Mouse (Mus musculus) midbrain, postnatal 0 days (tissue): Measurements from ENCODE around the gene Nanos3. TPM values are rescaled to one million over a fixed set of nuclear protein-coding genes. Genes with fewer than 3 reads are reported as not detected.

ENCODE experiments used
- ATAC-seq: fragments of 200-750 bp; cut with Nextera tagmentation; 2 replicates; pipeline ENCODE4 v1.8.0; 2017; ENCODE audit warnings: moderate number of reproducible peaks, mild to moderate bottlenecking, moderate TSS enrichment, moderate library complexity; ENCODE audit not compliant: low FRiP score
- DNase-seq: peaks from one replicate; pipeline ENCODE4 v3.0.0-alpha.2; 2015; ENCODE audit warnings: low spot score
- H3K27ac ChIP-seq: fragments of 300-500 bp; sonication (generic); 2 replicates; pipeline ENCODE4 v1.5.1; 2014; ENCODE audit warnings: low read depth, mild to moderate bottlenecking, low read length, mixed read lengths
- H3K27me3 ChIP-seq: fragments of 300-500 bp; sonication (generic); 2 replicates; pipeline ENCODE4 v1.6.1; 2014; ENCODE audit warnings: low read length, control low read depth, mixed read lengths; ENCODE audit not compliant: insufficient read depth
- H3K36me3 ChIP-seq: fragments of 300-500 bp; sonication (generic); 2 replicates; pipeline ENCODE4 v1.6.1; 2014; ENCODE audit warnings: low read length, control low read depth, mixed read lengths; ENCODE audit not compliant: insufficient read depth
- H3K4me1 ChIP-seq: fragments of 300-500 bp; sonication (generic); 2 replicates; pipeline ENCODE4 v1.6.1; 2014; ENCODE audit warnings: mild to moderate bottlenecking, control low read depth, antibody characterized with exemption, low read length, mixed read lengths; ENCODE audit not compliant: insufficient read depth
- H3K4me2 ChIP-seq: fragments of 300-500 bp; sonication (generic); 2 replicates; pipeline ENCODE4 v1.6.1; 2014; ENCODE audit warnings: low read depth, mild to moderate bottlenecking, low read length, mixed read lengths; ENCODE audit not compliant: poor library complexity, severe bottlenecking
- H3K4me3 ChIP-seq: fragments of 300-500 bp; sonication (generic); 2 replicates; pipeline ENCODE4 v1.5.1; 2014; ENCODE audit warnings: low read depth, mild to moderate bottlenecking, low read length, moderate library complexity
- H3K9ac ChIP-seq: fragments of 300-500 bp; sonication (generic); replicated peaks from 2 replicates; pipeline ENCODE4 v1.6.1; 2014; ENCODE audit warnings: mild to moderate bottlenecking, low read length, moderate library complexity, mixed read lengths; ENCODE audit not compliant: poor library complexity, severe bottlenecking
- H3K9me3 ChIP-seq: fragments of 300-500 bp; sonication (generic); 2 replicates; pipeline ENCODE4 v1.6.1; 2016; ENCODE audit warnings: low read length, control low read depth
- CTCF ChIP-seq: IDR thresholded peaks from 2 replicates; pipeline ENCODE4 v1.5.1; 2016; ENCODE audit warnings: antibody characterized with exemption, mild to moderate bottlenecking
- WGBS: fragments of 180-500 bp; shearing (Covaris S2); extraction: QIAGEN DNeasy Blood & Tissue Kit; methylation state at CpG from one replicate; pipeline ENCODE4 v1.1.7; 2014; 5-methylcytosine and 5-hydroxymethylcytosine counted together
- microRNA counts: library from miRNA; unstranded; fragments of <30 nt; microRNA quantifications from one replicate; lab custom pipeline; 2015
- microRNA-seq: library from miRNA; unstranded; fragments of <30 nt; microRNA quantifications from one replicate; pipeline ENCODE4, GENCODE M21; 2016; ENCODE audit warnings: borderline number of aligned reads
- polyA plus RNA-seq: library from polyadenylated mRNA; unstranded; fragments of >200 nt; fragmentation: Nextera tagmentation; extraction: Ambion mirVana; gene quantifications from 2 replicates; pipeline ENCODE4 v1.2.1, GENCODE M21; 2015
- total RNA-seq: library from RNA; depleted of rRNA; stranded (reverse); fragments of >200 nt; gene quantifications from 2 replicates; pipeline ENCODE4 v1.2.3, GENCODE M21; 2014; rRNA removed

Nanos3 gene
- total and polyA plus RNA-seq, 2 experiments from 2014 or later: 0.27 to 15.3 TPM

GRCm38 (mm10) chr8:84132225-84132624 lies 52.8 kb downstream of the Nanos3 start:
- 0 out of 2 replicates have a peak, but pooled peaks cover 4% of the 10 kb centered on the region for H3K4me1 ChIP-seq
- H3K36me3 ChIP-seq: peaks cover 51% of the 10 kb centered on the region
- no peak overlapping the region for H3K4me3 ChIP-seq
- DNase-seq (no peak), ATAC-seq (0 out of 2 replicates have a peak, but pooled peaks have one; percentile 14)
- no peaks in the 10 kb centered on the region for H3K9me3 ChIP-seq
- WGBS: 85% methylated on average over 8 of the region's 8 CpGs
- no peak overlapping the region for H3K4me2 ChIP-seq
- H3K27me3 ChIP-seq: no peaks in the 10 kb centered on the region
- no peak for TF ChIP-seq CTCF
- no peak overlapping the region for H3K9ac ChIP-seq
- no peak overlapping the region for H3K27ac ChIP-seq

- DNase-seq (peak; percentile 25), ATAC-seq (0 out of 2 replicates have a peak, but pooled peaks have one; percentile 32)
- Histone ChIP-seq H3K4me3 (no peak overlapping the region), H3K36me3 (peaks cover 37% of the 10 kb centered on the region), H3K27ac (no peak overlapping the region), H3K9ac (no peak overlapping the region), H3K4me1 (0 out of 2 replicates have a peak, but pooled peaks cover 4% of the 10 kb centered on the region), H3K4me2 (no peak overlapping the region), H3K27me3 (no peaks in the 10 kb centered on the region), H3K9me3 (no peaks in the 10 kb centered on the region)
- TF ChIP-seq CTCF: no peak
- WGBS: 50% methylated on average over 30 of the region's 30 CpGs
These were observed 54.2 kb downstream of the Nanos3 start for GRCm38 (mm10) chr8:84130806-84131205.

GRCm38 (mm10) chr8:84128277-84128676 lies 56.7 kb downstream of the Nanos3 start:
- Histone ChIP-seq H3K4me3 (no peak overlapping the region), H3K27me3 (no peaks in the 10 kb centered on the region), H3K36me3 (peaks cover 12% of the 10 kb centered on the region), H3K4me2 (no peak overlapping the region), H3K27ac (no peak overlapping the region), H3K9me3 (no peaks in the 10 kb centered on the region), H3K4me1 (0 out of 2 replicates have a peak, but pooled peaks cover 4% of the 10 kb centered on the region), H3K9ac (no peak overlapping the region)
- no peak; the same call in 1 of the 2 replicates for TF ChIP-seq CTCF
- WGBS: 69% methylated on average over 8 of the region's 8 CpGs
- ATAC-seq (no peak), DNase-seq (peak; percentile 16)

- Histone ChIP-seq H3K4me1 (0 out of 2 replicates have a peak, but pooled peaks cover 4% of the 10 kb centered on the region), H3K27me3 (no peaks in the 10 kb centered on the region), H3K9me3 (no peaks in the 10 kb centered on the region), H3K4me3 (no peak overlapping the region), H3K27ac (no peak overlapping the region), H3K36me3 (peaks cover 3% of the 10 kb centered on the region), H3K9ac (no peak overlapping the region), H3K4me2 (no peak overlapping the region)
- WGBS: 68% methylated on average over 17 of the region's 17 CpGs
- no peak for TF ChIP-seq CTCF
- DNase-seq: no peak
- no peak for ATAC-seq
These were observed 57.7 kb downstream of the Nanos3 start for GRCm38 (mm10) chr8:84127202-84127901.

DNA sequence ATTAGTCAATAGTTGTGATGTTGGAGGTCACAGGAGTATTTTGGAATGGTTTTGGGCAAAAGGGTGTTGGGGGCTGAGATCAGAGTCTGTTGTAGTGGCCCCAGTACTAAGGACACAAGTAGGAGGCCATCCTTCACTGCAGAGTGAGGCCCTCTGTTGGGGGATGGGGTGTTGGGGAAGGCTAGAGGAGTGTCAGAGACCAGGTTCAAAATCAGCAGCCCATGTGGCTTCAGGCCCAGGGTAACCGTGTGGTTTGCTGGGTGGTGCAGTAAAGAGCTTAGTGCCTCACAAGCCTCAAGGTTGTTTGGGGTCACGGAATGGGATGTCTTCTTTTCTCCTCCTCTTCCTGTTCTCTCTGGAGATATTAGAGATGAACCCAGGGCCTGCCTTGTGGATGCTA lies 58.3 kb downstream of the Nanos3 start:
- no peak overlapping the region for H3K4me2 ChIP-seq
- 0 out of 2 replicates have a peak, but pooled peaks cover 4% of the 10 kb centered on the region for H3K4me1 ChIP-seq
- DNase-seq: no peak
- H3K27me3 ChIP-seq: no peaks in the 10 kb centered on the region
- no peak overlapping the region for H3K27ac ChIP-seq
- H3K9ac ChIP-seq: no peak overlapping the region
- no peaks in the 10 kb centered on the region; the same call in 1 of the 2 replicates for H3K36me3 ChIP-seq
- H3K4me3 ChIP-seq: no peak overlapping the region
- TF ChIP-seq CTCF: no peak
- H3K9me3 ChIP-seq: no peaks in the 10 kb centered on the region
- WGBS: 72% methylated on average over 2 of the region's 2 CpGs
- no peak for ATAC-seq

- DNase-seq (peak; percentile 11), ATAC-seq (0 out of 2 replicates have a peak, but pooled peaks have one; percentile 26)
- Histone ChIP-seq H3K4me3 (no peak within 1 kb of the TSS), H3K9ac (no peak within 1 kb of the TSS), H3K4me1 (0 out of 2 replicates have a peak, but pooled peaks cover 1% of the 10 kb centered on the region), H3K27me3 (no peaks in the 10 kb centered on the region), H3K9me3 (no peaks in the 10 kb centered on the region), H3K4me2 (no peak within 1 kb of the TSS), H3K36me3 (no peaks in the 10 kb centered on the region), H3K27ac (no peak within 1 kb of the TSS)
- 48% methylated on average over 8 of the region's 9 CpGs for WGBS
- no peak for TF ChIP-seq CTCF
These were observed 59.4 kb downstream of the Nanos3 start, which contains the start of gene Podnl1 for GRCm38 (mm10) chr8:84125656-84126055. Gene Podnl1 (plus strand): TSS chr8:84125989.

MicroRNAs within 50 kb of the gene (microRNA counts, 519-probe panel; counts per million panel counts)
- microRNA mmu-miR-181c (lab: Ali Mortazavi, UCI): 3,607 counts per million, percentile 77 among the panel's probes with 10 or more counts
- 4,024 counts per million, percentile 82 among the panel's probes with 10 or more counts for microRNA mmu-miR-23a (lab: Ali Mortazavi, UCI)
- 4,123 counts per million, percentile 83 among the panel's probes with 10 or more counts for microRNA mmu-miR-27a (lab: Ali Mortazavi, UCI)

Small RNA genes within 50 kb of the gene (microRNA-seq; reads per million reads assigned to microRNA genes)
- gene Gm25110 (not detected), gene Mir181c (16,627 reads per million, percentile 97 among the genes with 10 or more reads in this experiment), gene Mir181d (7,856 reads per million, percentile 93 among the genes with 10 or more reads in this experiment), gene Mir23a (6,690 reads per million, percentile 92 among the genes with 10 or more reads in this experiment), gene Mir24-2 (not detected), gene Mir27a (129 reads per million, percentile 48 among the genes with 10 or more reads in this experiment), gene Mir3074-2 (not detected)

Other genes starting within 250 kb of the Nanos3 start
- 0.47 and 0.60 TPM in 2 replicates for gene Gm10644, start 230.0 kb downstream of the Nanos3 start, total RNA-seq
- 0.36 and 0.39 TPM in 2 replicates for gene Gm10644, start 230.0 kb downstream of the Nanos3 start, polyA plus RNA-seq
- gene Asf1b, start 229.7 kb downstream of the Nanos3 start, total RNA-seq: 3.9 and 20.4 TPM in 2 replicates
- 3.8 and 4.3 TPM in 2 replicates for gene Asf1b, start 229.7 kb downstream of the Nanos3 start, polyA plus RNA-seq
- 190 and 218 TPM in 2 replicates for gene Prkaca, start 212.2 kb downstream of the Nanos3 start, total RNA-seq
- 253 and 259 TPM in 2 replicates for gene Prkaca, start 212.2 kb downstream of the Nanos3 start, polyA plus RNA-seq
- gene Samd1, start 187.5 kb downstream of the Nanos3 start, total RNA-seq: 65.3 and 86.9 TPM in 2 replicates
- 4.1 and 4.6 TPM in 2 replicates for gene Samd1, start 187.5 kb downstream of the Nanos3 start, polyA plus RNA-seq
- 1.2 TPM in 1 of 2 replicates, not detected in the other for gene 1700067K01Rik, start 183.7 kb downstream of the Nanos3 start, total RNA-seq
- gene 1700067K01Rik, start 183.7 kb downstream of the Nanos3 start, polyA plus RNA-seq: 0.58 and 0.69 TPM in 2 replicates
- 0.66 TPM in 1 of 2 replicates, not detected in the other for gene 2210011C24Rik, start 173.0 kb downstream of the Nanos3 start, total RNA-seq
- 0.43 and 1.5 TPM in 2 replicates for gene 2210011C24Rik, start 173.0 kb downstream of the Nanos3 start, polyA plus RNA-seq
- 5.1 and 8.0 TPM in 2 replicates for gene Palm3, start 163.7 kb downstream of the Nanos3 start, total RNA-seq
- 4.4 and 4.9 TPM in 2 replicates for gene Palm3, start 163.7 kb downstream of the Nanos3 start, polyA plus RNA-seq
- 0.71 and 1.1 TPM in 2 replicates for gene Il27ra, start 142.6 kb downstream of the Nanos3 start, total RNA-seq
- gene Il27ra, start 142.6 kb downstream of the Nanos3 start, polyA plus RNA-seq: 0.21 and 0.29 TPM in 2 replicates
- gene Rln3, start 140.2 kb downstream of the Nanos3 start, total RNA-seq: 2.3 and 2.7 TPM in 2 replicates
- gene Rln3, start 140.2 kb downstream of the Nanos3 start, polyA plus RNA-seq: 1.3 and 2.3 TPM in 2 replicates
- 2.2 and 3.0 TPM in 2 replicates for gene Gm10643, start 120.1 kb downstream of the Nanos3 start, total RNA-seq
- 1.6 and 1.7 TPM in 2 replicates for gene Gm10643, start 120.1 kb downstream of the Nanos3 start, polyA plus RNA-seq
- gene Rfx1, start 118.4 kb downstream of the Nanos3 start, total RNA-seq: 28.4 and 31.7 TPM in 2 replicates
- 7.2 and 8.8 TPM in 2 replicates for gene Rfx1, start 118.4 kb downstream of the Nanos3 start, polyA plus RNA-seq
- 62.3 and 67.6 TPM in 2 replicates for gene Dcaf15, start 80.4 kb downstream of the Nanos3 start, total RNA-seq
- 21.7 and 23.3 TPM in 2 replicates for gene Dcaf15, start 80.4 kb downstream of the Nanos3 start, polyA plus RNA-seq
- gene Podnl1, start 59.2 kb downstream of the Nanos3 start, total RNA-seq: 0.05 and 0.19 TPM in 2 replicates
- 0.38 and 0.56 TPM in 2 replicates for gene Podnl1, start 59.2 kb downstream of the Nanos3 start, polyA plus RNA-seq
- gene Cc2d1a, start 37.3 kb downstream of the Nanos3 start, total RNA-seq: 86.1 and 101 TPM in 2 replicates
- 65.9 and 70.7 TPM in 2 replicates for gene Cc2d1a, start 37.3 kb downstream of the Nanos3 start, polyA plus RNA-seq
- 5.6 and 5.7 TPM in 2 replicates for gene 4930432K21Rik, start 37.2 kb downstream of the Nanos3 start, total RNA-seq
- gene 4930432K21Rik, start 37.2 kb downstream of the Nanos3 start, polyA plus RNA-seq: 2.2 and 2.4 TPM in 2 replicates
- 37.7 and 41.8 TPM in 2 replicates for gene Zswim4, start 51.8 kb upstream of the Nanos3 start, total RNA-seq
- gene Zswim4, start 51.8 kb upstream of the Nanos3 start, polyA plus RNA-seq: 11.8 and 11.9 TPM in 2 replicates
- 110 and 143 TPM in 2 replicates for gene D8Ertd738e, start 64.5 kb upstream of the Nanos3 start, total RNA-seq
- gene D8Ertd738e, start 64.5 kb upstream of the Nanos3 start, polyA plus RNA-seq: 274 and 297 TPM in 2 replicates
- gene Mri1, start 72.1 kb upstream of the Nanos3 start, total RNA-seq: 28.8 and 31.7 TPM in 2 replicates
- 39.4 and 40.5 TPM in 2 replicates for gene Mri1, start 72.1 kb upstream of the Nanos3 start, polyA plus RNA-seq
- 9.5 and 13.6 TPM in 2 replicates for gene Ccdc130, start 85.2 kb upstream of the Nanos3 start, total RNA-seq
- 14.0 and 14.4 TPM in 2 replicates for gene Ccdc130, start 85.2 kb upstream of the Nanos3 start, polyA plus RNA-seq
- gene Cacna1a, start 203.2 kb upstream of the Nanos3 start, total RNA-seq: 67.0 and 134 TPM in 2 replicates
- gene Cacna1a, start 203.2 kb upstream of the Nanos3 start, polyA plus RNA-seq: 10.0 and 15.4 TPM in 2 replicates